Mouse (Mus musculus): Measurements from ENCODE around the gene Gm37240. TPM values are rescaled to one million over a fixed set of nuclear protein-coding genes. Genes with fewer than 3 reads are reported as not detected.

Gm37240 gene
- polyA plus RNA-seq, 1 experiment from 2014 or later = 2.2 TPM

DNA sequence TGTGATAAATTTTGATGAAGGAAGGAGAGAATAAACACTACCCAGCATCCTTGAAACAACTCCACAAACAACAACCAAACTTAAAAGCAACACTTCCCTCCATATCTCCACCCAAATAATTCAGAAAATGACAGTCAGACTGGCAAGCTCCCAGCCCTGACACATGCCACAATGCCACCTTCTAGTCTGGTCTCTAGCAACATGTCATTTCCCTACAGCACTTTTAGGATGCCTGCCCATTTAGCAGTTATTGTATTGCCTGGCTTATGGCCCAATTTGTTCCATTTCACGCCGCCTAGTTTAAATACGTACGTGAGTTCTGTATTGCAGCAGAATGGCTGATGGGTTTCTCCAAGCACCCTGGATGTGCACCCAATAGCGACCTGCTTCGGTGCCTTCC is 111.2 kb downstream of the Gm37240 start:
- Histone ChIP-seq H3K4me2 (ENCODE audit: low read depth, severe bottlenecking) (no peak overlapping the region), H3K9ac (ENCODE audit: low read length) (no peak overlapping the region), H3K9me3 (ENCODE audit: control insufficient read depth, low read length) (no peaks in the 10 kb centered on the region), H3K36me3 (ENCODE audit: control insufficient read depth, insufficient read depth, low read length) (no peaks in the 10 kb centered on the region), H3K27ac (replicated peaks; ENCODE audit: low read depth, low read length) (no peak overlapping the region), H3K4me1 (ENCODE audit: control insufficient read depth, insufficient read depth, low read length) (no peaks in the 10 kb centered on the region), H3K27me3 (ENCODE audit: control insufficient read depth, insufficient read depth, low read length) (no peaks in the 10 kb centered on the region), H3K4me3 (ENCODE audit: low read depth, low read length) (no peak overlapping the region)
- DNase-seq (ENCODE audit: low spot score) (no peak), ATAC-seq (ENCODE audit: insufficient number of reproducible peaks, low FRiP score, low TSS enrichment, low read depth) (no peak)
- WGBS = 71% methylated on average over 6 of the region's 6 CpGs

DNA sequence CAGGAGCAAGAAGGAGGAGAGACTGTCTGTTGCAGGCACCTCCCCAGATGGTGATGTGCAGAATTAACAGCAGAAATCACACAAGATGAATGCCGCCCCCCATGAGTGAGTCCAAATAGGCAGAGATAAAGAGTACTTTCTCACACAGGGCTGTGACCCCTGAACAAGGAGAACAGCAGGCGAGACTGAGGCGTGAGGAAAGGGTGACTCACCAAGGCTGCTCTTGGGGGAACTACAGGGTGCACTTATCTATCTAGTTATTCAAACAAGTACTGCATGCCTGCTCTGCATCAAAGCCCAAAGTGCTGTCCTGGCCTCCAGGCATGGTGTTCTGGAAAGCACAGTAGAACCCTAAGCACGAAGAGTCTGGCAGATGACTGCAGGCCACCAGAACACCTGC is 113.4 kb downstream of the Gm37240 start:
- Histone ChIP-seq H3K4me3 (ENCODE audit: low read depth, low read length) (no peak overlapping the region), H3K9me3 (ENCODE audit: control insufficient read depth, low read length) (no peaks in the 10 kb centered on the region), H3K9ac (ENCODE audit: low read length) (no peak overlapping the region), H3K4me1 (ENCODE audit: control insufficient read depth, insufficient read depth, low read length) (no peaks in the 10 kb centered on the region), H3K36me3 (ENCODE audit: control insufficient read depth, insufficient read depth, low read length) (no peaks in the 10 kb centered on the region), H3K4me2 (ENCODE audit: low read depth, severe bottlenecking) (no peak overlapping the region), H3K27ac (replicated peaks; ENCODE audit: low read depth, low read length) (no peak overlapping the region), H3K27me3 (ENCODE audit: control insufficient read depth, insufficient read depth, low read length) (no peaks in the 10 kb centered on the region)
- 68% methylated on average over 4 of the region's 4 CpGs for WGBS
- no peak for DNase-seq (ENCODE audit: low spot score)
- ATAC-seq (ENCODE audit: insufficient number of reproducible peaks, low FRiP score, low TSS enrichment, low read depth) = no peak

DNA sequence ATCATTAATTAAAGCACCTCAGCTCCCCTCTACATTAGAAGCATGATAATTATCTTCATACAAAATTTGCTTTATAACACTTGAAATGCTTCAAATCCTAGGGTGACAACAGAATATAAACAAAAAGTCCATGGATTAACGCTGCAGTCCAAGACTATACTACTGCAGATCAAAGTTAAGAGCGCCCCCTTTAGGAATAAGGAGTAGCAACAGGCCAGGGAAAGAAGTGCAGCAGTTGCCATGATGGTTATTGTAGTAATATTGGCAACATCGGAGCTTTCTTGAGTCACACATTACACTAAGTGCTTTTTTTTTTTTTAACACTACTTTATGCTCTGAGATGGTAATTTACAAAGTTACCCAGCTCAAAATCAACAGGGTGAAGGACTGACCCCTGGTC is 113.9 kb downstream of the Gm37240 start:
- Histone ChIP-seq H3K27me3 (ENCODE audit: control insufficient read depth, insufficient read depth, low read length) (no peaks in the 10 kb centered on the region), H3K27ac (replicated peaks; ENCODE audit: low read depth, low read length) (no peak overlapping the region), H3K4me3 (ENCODE audit: low read depth, low read length) (no peak overlapping the region), H3K9ac (ENCODE audit: low read length) (no peak overlapping the region), H3K4me2 (ENCODE audit: low read depth, severe bottlenecking) (no peak overlapping the region), H3K36me3 (ENCODE audit: control insufficient read depth, insufficient read depth, low read length) (no peaks in the 10 kb centered on the region), H3K4me1 (ENCODE audit: control insufficient read depth, insufficient read depth, low read length) (no peaks in the 10 kb centered on the region), H3K9me3 (ENCODE audit: control insufficient read depth, low read length) (no peaks in the 10 kb centered on the region)
- 46% methylated on average over 3 of the region's 3 CpGs for WGBS
- ATAC-seq (ENCODE audit: insufficient number of reproducible peaks, low FRiP score, low TSS enrichment, low read depth) (no peak), DNase-seq (ENCODE audit: low spot score) (no peak)

DNA sequence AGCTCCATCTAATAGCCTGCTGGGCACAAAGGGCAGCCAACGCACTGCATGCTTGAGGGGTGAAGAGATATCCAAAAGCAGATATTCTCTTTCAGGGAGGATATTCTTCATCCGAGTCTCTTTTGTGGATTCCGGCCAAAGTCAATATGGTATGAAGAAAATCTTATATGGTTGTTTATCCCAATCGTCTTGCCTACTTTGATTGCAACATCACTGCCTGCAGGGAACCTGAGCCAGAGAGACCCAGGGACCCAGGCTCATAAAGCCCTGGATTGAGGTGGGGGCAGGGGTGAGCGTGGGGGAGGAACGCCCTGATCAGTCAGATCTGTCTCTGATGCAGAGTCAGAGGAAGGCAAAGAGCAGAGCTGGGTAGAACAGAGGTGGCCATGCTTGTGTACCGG is 122.4 kb downstream of the Gm37240 start:
- H3K4me2 ChIP-seq (ENCODE audit: low read depth, severe bottlenecking) = no peak overlapping the region
- H3K4me3 ChIP-seq (ENCODE audit: low read depth, low read length) = no peak overlapping the region
- DNase-seq (ENCODE audit: low spot score) (no peak), ATAC-seq (ENCODE audit: insufficient number of reproducible peaks, low FRiP score, low TSS enrichment, low read depth) (no peak)
- 67% methylated on average over 7 of the region's 7 CpGs for WGBS
- no peaks in the 10 kb centered on the region for H3K9me3 ChIP-seq (ENCODE audit: control insufficient read depth, low read length)
- 0 out of 2 replicates have a peak, but pooled peaks cover 4% of the 10 kb centered on the region for H3K4me1 ChIP-seq (ENCODE audit: control insufficient read depth, insufficient read depth, low read length)
- H3K27ac ChIP-seq (replicated peaks; ENCODE audit: low read depth, low read length) = no peak overlapping the region
- H3K36me3 ChIP-seq (ENCODE audit: control insufficient read depth, insufficient read depth, low read length) = no peaks in the 10 kb centered on the region
- no peaks in the 10 kb centered on the region for H3K27me3 ChIP-seq (ENCODE audit: control insufficient read depth, insufficient read depth, low read length)
- H3K9ac ChIP-seq (ENCODE audit: low read length) = no peak overlapping the region

- H3K4me1 ChIP-seq (ENCODE audit: control insufficient read depth, insufficient read depth, low read length) = 0 out of 2 replicates have a peak, but pooled peaks cover 4% of the 10 kb centered on the region
- H3K4me2 ChIP-seq (ENCODE audit: low read depth, severe bottlenecking) = no peak overlapping the region
- ATAC-seq (ENCODE audit: insufficient number of reproducible peaks, low FRiP score, low TSS enrichment, low read depth) = no peak
- H3K4me3 ChIP-seq (ENCODE audit: low read depth, low read length) = no peak overlapping the region
- no peak overlapping the region for H3K27ac ChIP-seq (replicated peaks; ENCODE audit: low read depth, low read length)
- H3K9me3 ChIP-seq (ENCODE audit: control insufficient read depth, low read length) = no peaks in the 10 kb centered on the region
- no peaks in the 10 kb centered on the region for H3K27me3 ChIP-seq (ENCODE audit: control insufficient read depth, insufficient read depth, low read length)
- no peaks in the 10 kb centered on the region for H3K36me3 ChIP-seq (ENCODE audit: control insufficient read depth, insufficient read depth, low read length)
- 39% methylated on average over 18 of the region's 18 CpGs for WGBS
- no peak for DNase-seq (ENCODE audit: low spot score)
- H3K9ac ChIP-seq (ENCODE audit: low read length) = no peak overlapping the region
These were observed 123.1 kb downstream of the Gm37240 start for GRCm38 (mm10) chr3:85764008-85764834.

DNA sequence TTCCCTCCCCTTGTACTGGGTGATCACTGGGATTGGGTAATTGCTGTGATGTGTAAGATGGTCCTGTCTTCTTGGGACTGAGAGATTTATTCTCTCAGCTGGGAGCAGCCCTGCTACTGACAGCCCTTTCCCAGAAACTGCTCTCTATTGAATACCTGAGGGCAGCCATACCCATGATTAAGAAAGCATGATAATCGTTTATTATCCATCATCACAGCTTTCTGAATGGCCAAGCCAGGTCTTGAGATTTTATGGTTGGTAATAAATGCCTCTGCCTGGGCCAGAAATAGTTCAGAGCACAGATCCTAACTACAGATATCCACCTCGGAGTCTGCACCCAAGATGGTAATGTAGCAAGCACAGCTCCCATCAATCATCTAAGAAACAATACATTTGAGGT is 129.4 kb downstream of the Gm37240 start:
- no peak overlapping the region for H3K9ac ChIP-seq (ENCODE audit: low read length)
- 42% methylated on average over 2 of the region's 2 CpGs for WGBS
- H3K4me2 ChIP-seq (ENCODE audit: low read depth, severe bottlenecking) = no peak overlapping the region
- no peaks in the 10 kb centered on the region for H3K4me1 ChIP-seq (ENCODE audit: control insufficient read depth, insufficient read depth, low read length)
- H3K27me3 ChIP-seq (ENCODE audit: control insufficient read depth, insufficient read depth, low read length) = no peaks in the 10 kb centered on the region
- no peak overlapping the region for H3K27ac ChIP-seq (replicated peaks; ENCODE audit: low read depth, low read length)
- no peak for DNase-seq (ENCODE audit: low spot score)
- no peaks in the 10 kb centered on the region for H3K36me3 ChIP-seq (ENCODE audit: control insufficient read depth, insufficient read depth, low read length)
- H3K4me3 ChIP-seq (ENCODE audit: low read depth, low read length) = no peak overlapping the region
- no peaks in the 10 kb centered on the region for H3K9me3 ChIP-seq (ENCODE audit: control insufficient read depth, low read length)
- no peak for ATAC-seq (ENCODE audit: insufficient number of reproducible peaks, low FRiP score, low TSS enrichment, low read depth)

- WGBS = 84% methylated on average over 4 of the region's 4 CpGs
- H3K4me1 ChIP-seq (ENCODE audit: control insufficient read depth, insufficient read depth, low read length) = no peaks in the 10 kb centered on the region
- no peaks in the 10 kb centered on the region for H3K27me3 ChIP-seq (ENCODE audit: control insufficient read depth, insufficient read depth, low read length)
- no peak overlapping the region for H3K27ac ChIP-seq (replicated peaks; ENCODE audit: low read depth, low read length)
- H3K9me3 ChIP-seq (ENCODE audit: control insufficient read depth, low read length) = no peaks in the 10 kb centered on the region
- H3K36me3 ChIP-seq (ENCODE audit: control insufficient read depth, insufficient read depth, low read length) = no peaks in the 10 kb centered on the region
- no peak overlapping the region for H3K4me2 ChIP-seq (ENCODE audit: low read depth, severe bottlenecking)
- ATAC-seq (ENCODE audit: insufficient number of reproducible peaks, low FRiP score, low TSS enrichment, low read depth) (no peak), DNase-seq (ENCODE audit: low spot score) (no peak)
- no peak overlapping the region for H3K4me3 ChIP-seq (ENCODE audit: low read depth, low read length)
- no peak overlapping the region for H3K9ac ChIP-seq (ENCODE audit: low read length)
These were observed 129.9 kb downstream of the Gm37240 start for GRCm38 (mm10) chr3:85757435-85757834.

- Histone ChIP-seq H3K4me2 (ENCODE audit: low read depth, severe bottlenecking) (no peak overlapping the region), H3K9ac (ENCODE audit: low read length) (no peak overlapping the region), H3K27ac (replicated peaks; ENCODE audit: low read depth, low read length) (no peak overlapping the region), H3K27me3 (ENCODE audit: control insufficient read depth, insufficient read depth, low read length) (no peaks in the 10 kb centered on the region), H3K4me1 (ENCODE audit: control insufficient read depth, insufficient read depth, low read length) (peaks cover 3% of the 10 kb centered on the region; the same call in 1 of the 2 replicates), H3K9me3 (ENCODE audit: control insufficient read depth, low read length) (no peaks in the 10 kb centered on the region), H3K36me3 (ENCODE audit: control insufficient read depth, insufficient read depth, low read length) (no peaks in the 10 kb centered on the region), H3K4me3 (ENCODE audit: low read depth, low read length) (no peak overlapping the region)
- ATAC-seq (ENCODE audit: insufficient number of reproducible peaks, low FRiP score, low TSS enrichment, low read depth) (no peak), DNase-seq (ENCODE audit: low spot score) (no peak)
- WGBS = 53% methylated on average over 4 of the region's 4 CpGs
These were observed 138.0 kb downstream of the Gm37240 start for GRCm38 (mm10) chr3:85749348-85749747.

GRCm38 (mm10) chr3:85748863-85749262 is 138.5 kb downstream of the Gm37240 start:
- H3K27ac ChIP-seq (replicated peaks; ENCODE audit: low read depth, low read length) = no peak overlapping the region
- ATAC-seq (ENCODE audit: insufficient number of reproducible peaks, low FRiP score, low TSS enrichment, low read depth) (no peak), DNase-seq (ENCODE audit: low spot score) (no peak)
- no peak overlapping the region for H3K9ac ChIP-seq (ENCODE audit: low read length)
- H3K4me3 ChIP-seq (ENCODE audit: low read depth, low read length) = no peak overlapping the region
- peaks cover 3% of the 10 kb centered on the region; the same call in 1 of the 2 replicates for H3K4me1 ChIP-seq (ENCODE audit: control insufficient read depth, insufficient read depth, low read length)
- no peaks in the 10 kb centered on the region for H3K9me3 ChIP-seq (ENCODE audit: control insufficient read depth, low read length)
- WGBS = 31% methylated on average over 4 of the region's 4 CpGs
- H3K27me3 ChIP-seq (ENCODE audit: control insufficient read depth, insufficient read depth, low read length) = no peaks in the 10 kb centered on the region
- no peak overlapping the region for H3K4me2 ChIP-seq (ENCODE audit: low read depth, severe bottlenecking)
- no peaks in the 10 kb centered on the region for H3K36me3 ChIP-seq (ENCODE audit: control insufficient read depth, insufficient read depth, low read length)

All from limb, embryonic 11.5 days (tissue).